Mouse (Mus musculus): ENCODE measurements around the gene Styxl1.

DNA sequence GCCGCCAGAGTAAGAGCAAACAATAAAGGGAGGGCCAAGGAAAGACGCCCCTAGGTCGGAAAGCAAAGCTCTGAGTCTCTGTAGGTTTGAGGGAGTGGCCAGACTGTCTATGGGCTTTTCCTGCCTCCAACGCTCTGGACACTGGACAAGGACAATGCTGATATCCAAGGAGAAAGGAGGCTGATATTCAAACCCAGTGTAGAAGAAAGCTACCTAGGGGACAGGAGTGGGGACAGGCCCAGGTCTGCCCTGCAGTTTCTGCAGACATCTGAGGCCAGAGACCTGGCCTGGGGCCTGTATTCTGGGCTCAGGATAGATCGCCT is 16.6 kb upstream of the Styxl1 start:
- TF ChIP-seq CTCF (IDR thresholded peaks at IDR 0.05; ENCODE audit: low read depth) = no peak
- no peak for TF ChIP-seq EP300 (IDR thresholded peaks at IDR 0.05; ENCODE audit: low read depth)

Data from heart, postnatal 0 days (tissue).